Mouse (Mus musculus) myocyte (in vitro differentiated cells): ENCODE measurements around the gene Cptp.

Experiments
- POLR2A ChIP-seq: IDR thresholded peaks from one replicate; pipeline ENCODE4 v1.6.1; 2011; ENCODE audit warnings: low read depth, mild to moderate bottlenecking, control low read depth, moderate library complexity; ENCODE audit not compliant: insufficient read length
- TCF12 ChIP-seq: IDR thresholded peaks from one replicate; pipeline ENCODE4 v1.6.1; 2011; ENCODE audit warnings: mild to moderate bottlenecking, control low read depth; ENCODE audit not compliant: poor library complexity, insufficient read depth, severe bottlenecking

GRCm38 (mm10) chr4:155861787-155862186 is 7.5 kb downstream of the Cptp start:
- TF ChIP-seq POLR2A (peak; percentile 33), TCF12 (no peak)
